9 mouse cellular contexts compared by ENCODE assay signal in the genomic region with DNA sequence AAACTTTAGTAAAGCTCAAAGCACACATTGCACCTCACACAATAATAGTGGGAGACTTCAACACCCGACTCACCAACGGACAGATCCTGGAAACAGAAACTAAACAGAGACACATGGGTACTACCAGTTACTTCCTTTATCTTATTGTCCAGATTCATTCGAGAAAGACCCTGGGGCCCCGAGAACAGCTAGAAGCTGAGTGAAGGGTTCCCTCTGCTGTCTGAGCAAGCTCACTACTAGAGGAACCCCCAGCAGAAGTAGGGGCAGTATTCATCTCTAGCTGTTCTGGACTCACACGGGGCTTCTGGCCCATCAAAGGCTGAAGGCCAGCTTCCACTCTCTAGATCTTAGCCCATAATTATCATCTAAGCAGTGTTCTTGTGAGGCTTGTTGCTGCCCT. TPM values are rescaled to one million over a fixed set of nuclear protein-coding genes. Genes with fewer than 3 reads are reported as not detected.
A peak's percentile ranks its signal among the peaks of the same experiment; 100 is the strongest.
DNase-seq lines count a peak whose midpoint lies in the region; ATAC-seq and TF ChIP-seq lines count a peak whose summit lies in the region.
"Had no signal": no experiment of that assay in that cellular context is flagged by ENCODE, and none has a peak within 500 bp of the region (broad histone marks: within the 10 kb centered on the region; RNA-seq: fewer than 3 reads in every experiment).

No protein-coding gene starts in this region.

- H3K9ac ChIP-seq in heart, postnatal 0 days (replicated peaks; ENCODE audit: low read depth, low read length): no peak overlapping the region
- H3K9ac ChIP-seq: heart, embryonic 13.5 days had no signal

- no peaks in the 10 kb centered on the region for H3K9me3 ChIP-seq in heart, postnatal 0 days (replicated peaks; ENCODE audit: control insufficient read depth, low read length)
- H3K9me3 ChIP-seq in heart, embryonic 10.5 days: no peaks in the 10 kb centered on the region
- H3K9me3 ChIP-seq: heart, embryonic 13.5 days had no signal

- TF ChIP-seq CTCF in heart, postnatal 0 days (IDR thresholded peaks at IDR 0.05; ENCODE audit: low read depth): peak; percentile 48
- peak; percentile 20; the same call in 1 of the 2 replicates for TF ChIP-seq CTCF in cortical plate, adult 2 months (IDR thresholded peaks at IDR 0.05; ENCODE audit: extremely low read depth, insufficient read depth, low read length)

- peaks cover 8% of the 10 kb centered on the region; the same call in 1 of the 2 replicates for H3K27me3 ChIP-seq in heart, postnatal 0 days (ENCODE audit: control insufficient read depth, insufficient read depth, low read length)
- H3K27me3 ChIP-seq in heart, embryonic 10.5 days (ENCODE audit: insufficient read depth, poor library complexity, severe bottlenecking): peaks cover 32% of the 10 kb centered on the region; the same call in 1 of the 2 replicates

- no peak for TF ChIP-seq EP300 in heart, postnatal 0 days (IDR thresholded peaks at IDR 0.05; ENCODE audit: low read depth)

- no peaks in the 10 kb centered on the region for H3K36me3 ChIP-seq in heart, postnatal 0 days (replicated peaks; ENCODE audit: control insufficient read depth, insufficient read depth, low read length)
- no peaks in the 10 kb centered on the region for H3K36me3 ChIP-seq in heart, embryonic 10.5 days
- H3K36me3 ChIP-seq: heart, embryonic 13.5 days had no signal

- no peak overlapping the region for H3K27ac ChIP-seq in heart, postnatal 0 days (ENCODE audit: low read depth)
- no peak overlapping the region for H3K27ac ChIP-seq in heart, embryonic 10.5 days
- no peak overlapping the region for H3K27ac ChIP-seq in cortical plate, adult 2 months (ENCODE audit: insufficient read depth, low read length)
- H3K27ac ChIP-seq: heart, embryonic 13.5 days had no signal

- no peak for ATAC-seq in heart, postnatal 0 days (ENCODE audit: insufficient read depth, low read depth)
- ATAC-seq in monocyte, adult 5-6 weeks (replicated peaks; ENCODE audit: insufficient number of reproducible peaks, low FRiP score, low TSS enrichment, poor library complexity, severe bottlenecking): no peak

- no peak overlapping the region for H3K4me3 ChIP-seq in heart, postnatal 0 days (ENCODE audit: low read depth, low read length)
- no peak overlapping the region for H3K4me3 ChIP-seq in heart, embryonic 10.5 days
- no peak overlapping the region for H3K4me3 ChIP-seq in cortical plate, adult 2 months (ENCODE audit: insufficient read depth, low read length)
- H3K4me3 ChIP-seq: heart, embryonic 13.5 days had no signal

- no peaks in the 10 kb centered on the region for H3K4me1 ChIP-seq in heart, postnatal 0 days (ENCODE audit: control insufficient read depth, insufficient read depth)
- no peaks in the 10 kb centered on the region for H3K4me1 ChIP-seq in heart, embryonic 10.5 days
- H3K4me1 ChIP-seq in cortical plate, adult 2 months (ENCODE audit: control insufficient read depth, insufficient read depth, low read length): no peaks in the 10 kb centered on the region
- H3K4me1 ChIP-seq: heart, embryonic 13.5 days had no signal

- 27% methylated on average over 5 of the region's 5 CpGs for WGBS in heart, postnatal 0 days
- WGBS in heart, embryonic 10.5 days: 41% methylated on average over 5 of the region's 5 CpGs

- no peak overlapping the region for H3K4me2 ChIP-seq in heart, postnatal 0 days (ENCODE audit: low read depth, low read length)
- H3K4me2 ChIP-seq: heart, embryonic 13.5 days had no signal

- no peak for TF ChIP-seq POLR2A in cortical plate, adult 2 months (IDR thresholded peaks at IDR 0.05; ENCODE audit: extremely low read depth, insufficient read depth, low read length)

- peak; percentile 7 for DNase-seq in heart, postnatal 0 days (ENCODE audit: low spot score)
- no peak for DNase-seq in heart, embryonic 10.5 days (ENCODE audit: low spot score)
- DNase-seq in monocyte, adult 2 months (ENCODE audit: low read depth in 1 of 2, low spot score in 2 of 2): peak; percentile 11 to 40
- DNase-seq in lung, postnatal 36 days: peak; percentile 48
- DNase-seq in cerebellum, postnatal 36 days: no peak
- DNase-seq in urinary bladder, adult 2 months (ENCODE audit: low spot score): no peak

RNA-seq across cellular contexts. Expression of a gene that starts 20.7 kb away (rescaled TPM):
- not detected in 2 replicates for total RNA-seq in heart, postnatal 0 days (2014; rRNA removed; ENCODE audit: low replicate concordance)
- polyA plus RNA-seq in heart, postnatal 0 days (2015; fragmentation: Nextera tagmentation; extraction: Ambion mirVana): not detected in 2 replicates
- not detected in 2 replicates for polyA plus RNA-seq in heart, embryonic 10.5 days (2016; fragmentation: Nextera tagmentation; extraction: Ambion mirVana)
- total RNA-seq in monocyte, adult 5-6 weeks (2017): 0.32 to 2.0 TPM (median 0.57 TPM) in 3 replicates
- polyA plus RNA-seq in cortical plate, adult 2 months (2012; rRNA removed): 0.02 TPM in 1 of 2 replicates, not detected in the other
- 0.28 and 0.52 TPM in 2 replicates for polyA plus RNA-seq in urinary bladder, adult 2 months (2012; rRNA removed)
- polyA plus RNA-seq: heart, embryonic 13.5 days had no signal

Comparison
In these comparisons a context has a peak if more than half of its experiments do, and no peak if none do; other contexts are left out.
1. DNase-seq: peak in heart, postnatal 0 days (single experiment), monocyte, adult 2 months (2 of 2) and lung, postnatal 36 days (single experiment); none in heart, embryonic 10.5 days (single experiment), cerebellum, postnatal 36 days (0 of 2) and urinary bladder, adult 2 months (single experiment).